Mouse (Mus musculus) urinary bladder, adult 2 months (tissue): ENCODE data around the gene Retreg3. TPM values are rescaled to one million over a fixed set of nuclear protein-coding genes. Genes with fewer than 3 reads are reported as not detected.
A peak's percentile ranks its signal among the peaks of the same experiment; 100 is the strongest.
"Not testable (repeated sequence)": the region's sequence is repeated elsewhere in the genome, so short reads cannot be mapped to it uniquely, and the experiment has no call there.

Experiments
- DNase-seq: peaks from one replicate; pipeline ENCODE4 v3.0.0; 2022; ENCODE audit warnings: low spot score
- polyA plus RNA-seq: library from polyadenylated mRNA; depleted of rRNA; stranded (reverse); fragments of >200 nt; gene quantifications from 2 replicates; pipeline ENCODE4 v1.2.3, GENCODE M21; 2012

Retreg3 gene
- polyA plus RNA-seq, 1 experiment: 66.2 TPM

DNA sequence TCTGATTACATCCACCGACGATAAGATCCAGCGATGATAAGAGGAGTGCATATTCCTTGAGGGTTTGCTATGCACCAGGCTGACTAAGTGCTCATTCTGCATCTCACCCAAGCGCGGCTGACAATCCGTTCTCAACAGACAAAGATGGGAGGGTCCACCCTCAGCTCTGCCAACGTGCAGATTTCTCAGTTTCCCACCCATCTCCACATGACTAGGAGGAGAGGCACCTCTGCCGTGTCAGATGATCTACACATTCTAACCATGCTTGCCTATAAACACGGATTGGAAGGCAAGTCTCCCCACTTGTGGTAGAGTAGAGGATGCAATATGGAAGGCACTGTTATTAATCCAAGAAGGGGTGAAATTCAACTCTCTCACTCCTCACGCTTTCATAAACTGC, 29.1 kb upstream of the Retreg3 start:
- DNase-seq: no peak

DNA sequence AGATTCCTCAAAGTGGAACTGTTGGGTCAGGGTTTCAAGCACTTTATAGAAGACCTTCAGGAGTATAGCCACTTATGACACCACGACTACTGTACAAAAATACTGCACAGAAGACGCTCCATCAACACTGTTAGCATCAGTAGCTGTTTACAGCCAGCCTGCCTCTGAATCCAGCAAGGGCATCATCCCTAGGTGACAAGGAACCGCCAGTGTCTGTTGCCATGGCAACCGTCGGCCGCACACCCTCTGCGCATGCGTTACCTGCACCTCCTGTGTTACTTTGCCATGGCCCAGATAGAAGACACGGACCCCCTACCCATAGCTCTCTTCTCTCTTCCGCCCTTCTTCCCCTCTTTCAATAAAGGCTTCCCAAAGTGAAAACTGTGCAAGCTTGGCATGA, 26.7 kb upstream of the Retreg3 start:
- DNase-seq: no peak

DNA sequence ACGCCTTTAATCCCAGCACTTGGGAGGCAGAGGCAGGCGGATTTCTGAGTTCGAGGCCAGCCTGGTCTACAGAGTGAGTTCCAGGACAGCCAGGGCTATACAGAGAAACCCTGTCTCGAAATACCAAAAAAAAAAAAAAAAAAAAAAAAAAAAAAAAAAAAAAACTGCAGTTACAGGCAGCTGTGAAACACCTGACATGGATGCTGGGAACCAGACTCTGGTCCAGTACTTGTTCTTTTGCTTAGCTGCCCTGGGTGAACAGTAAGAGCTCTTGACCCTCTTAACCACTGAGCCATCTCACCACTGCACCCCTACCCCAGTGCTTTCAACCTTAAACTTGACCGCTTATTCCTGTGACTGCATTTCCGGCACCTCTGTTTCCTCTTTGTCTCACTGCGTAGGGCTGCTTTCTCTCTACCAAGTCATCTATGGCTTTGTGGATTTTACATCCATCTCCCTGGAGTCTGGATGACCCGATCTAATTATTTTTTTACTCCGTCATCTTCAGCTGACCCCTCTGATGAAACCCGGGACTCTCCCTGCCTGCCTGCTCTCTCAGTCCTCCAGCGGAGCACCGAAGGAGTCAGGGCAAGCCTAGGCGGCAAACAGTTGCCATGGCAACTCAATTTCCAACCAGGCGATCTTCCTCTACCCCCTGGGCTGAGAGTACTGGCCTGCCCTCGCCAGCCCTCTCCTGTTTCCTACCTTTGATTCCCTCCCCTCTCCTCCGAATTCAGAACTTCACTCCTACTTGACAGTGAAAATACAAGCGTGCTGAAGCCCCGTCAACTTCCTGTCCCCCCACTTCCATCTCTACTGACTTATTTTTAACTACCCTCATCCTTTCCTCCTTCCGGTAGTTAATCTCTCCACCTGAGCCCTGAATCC, 23.9 kb upstream of the Retreg3 start:
- no peak for DNase-seq

DNA sequence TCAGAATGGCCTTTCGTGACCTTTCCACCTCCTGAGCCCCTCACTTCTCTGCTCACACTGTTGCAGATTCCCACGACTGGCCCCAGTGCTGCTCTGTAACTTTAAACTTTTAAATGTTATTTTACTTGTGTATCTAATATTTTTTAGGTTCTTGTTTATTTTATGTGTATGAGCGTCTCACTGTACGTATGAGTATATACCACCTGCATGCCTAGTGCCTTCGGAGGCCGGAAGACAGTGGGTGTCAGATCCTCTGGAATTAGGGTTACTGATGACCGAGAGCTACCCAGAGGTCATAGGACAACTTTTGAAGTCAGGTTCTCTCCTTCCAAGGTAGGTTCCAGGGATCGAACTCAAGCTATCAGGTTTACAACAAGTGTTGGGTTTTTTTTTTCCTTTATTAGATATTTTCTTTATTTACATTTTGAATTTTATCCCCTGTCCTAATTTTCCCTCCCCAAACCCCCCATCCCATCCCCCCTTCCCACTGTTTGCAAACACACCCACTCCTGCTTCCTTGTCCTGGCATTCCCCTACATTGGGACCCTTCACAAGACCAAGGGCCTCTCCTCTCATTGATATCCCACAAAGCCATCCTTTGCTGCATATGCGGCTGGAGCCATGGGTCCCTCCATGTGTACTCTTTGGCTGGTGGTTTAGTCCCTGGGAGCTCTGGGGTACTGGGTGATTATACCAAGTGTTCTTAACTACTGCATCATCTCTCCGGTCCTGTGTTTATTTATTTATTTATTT, 22.7 kb upstream of the Retreg3 start:
- no peak for DNase-seq

DNA sequence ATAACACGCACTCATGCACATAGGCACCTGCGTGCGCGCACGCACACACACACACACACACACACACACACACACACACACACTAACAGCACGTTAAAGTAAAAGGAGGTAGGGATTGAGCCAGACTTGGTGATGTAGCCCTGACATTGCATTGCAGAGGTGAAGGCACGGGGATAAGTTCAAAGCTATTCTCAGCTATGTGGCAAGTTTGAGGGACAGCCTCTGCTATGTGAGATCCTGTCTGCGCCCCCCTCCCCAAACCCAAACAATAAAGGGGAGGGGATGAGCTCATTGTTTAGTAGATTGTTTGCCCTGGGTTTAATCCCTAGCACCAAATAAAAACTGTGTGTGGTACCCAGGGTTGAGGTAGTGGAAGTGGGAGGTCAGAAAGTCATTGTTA, 21.4 kb upstream of the Retreg3 start:
- no peak for DNase-seq

DNA sequence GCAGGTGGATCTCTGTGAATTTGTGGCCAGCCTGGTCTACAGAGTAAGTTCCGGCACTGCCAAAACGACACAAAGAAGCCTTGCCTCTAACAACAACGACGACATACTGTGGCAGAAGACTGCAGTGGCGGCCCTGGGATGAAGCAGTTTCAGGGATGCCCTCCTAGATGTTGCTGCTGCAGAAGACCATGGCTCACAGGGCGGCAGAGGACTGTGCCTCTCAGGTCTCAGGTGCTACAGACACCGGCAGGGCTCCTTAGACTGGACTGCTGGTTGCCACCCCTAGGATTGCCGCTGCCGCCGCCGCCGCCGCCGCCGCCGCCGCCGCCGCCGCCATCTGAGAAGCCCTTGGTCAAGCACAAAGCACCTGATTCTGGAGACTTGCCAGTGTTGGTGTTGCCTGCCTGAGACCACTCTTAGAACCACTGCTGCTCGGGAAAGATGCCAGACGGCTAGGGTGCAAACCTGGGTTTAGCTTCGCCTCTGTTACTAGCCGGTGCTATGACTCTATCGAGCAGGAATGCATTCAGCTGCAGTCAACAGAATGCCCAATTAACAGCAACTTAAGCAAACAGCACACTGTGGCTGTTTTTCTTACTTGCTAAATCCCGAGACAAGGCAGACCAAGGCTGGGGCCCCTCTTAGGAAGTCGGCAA, 20.6 kb upstream of the Retreg3 start:
- DNase-seq: no peak

DNA sequence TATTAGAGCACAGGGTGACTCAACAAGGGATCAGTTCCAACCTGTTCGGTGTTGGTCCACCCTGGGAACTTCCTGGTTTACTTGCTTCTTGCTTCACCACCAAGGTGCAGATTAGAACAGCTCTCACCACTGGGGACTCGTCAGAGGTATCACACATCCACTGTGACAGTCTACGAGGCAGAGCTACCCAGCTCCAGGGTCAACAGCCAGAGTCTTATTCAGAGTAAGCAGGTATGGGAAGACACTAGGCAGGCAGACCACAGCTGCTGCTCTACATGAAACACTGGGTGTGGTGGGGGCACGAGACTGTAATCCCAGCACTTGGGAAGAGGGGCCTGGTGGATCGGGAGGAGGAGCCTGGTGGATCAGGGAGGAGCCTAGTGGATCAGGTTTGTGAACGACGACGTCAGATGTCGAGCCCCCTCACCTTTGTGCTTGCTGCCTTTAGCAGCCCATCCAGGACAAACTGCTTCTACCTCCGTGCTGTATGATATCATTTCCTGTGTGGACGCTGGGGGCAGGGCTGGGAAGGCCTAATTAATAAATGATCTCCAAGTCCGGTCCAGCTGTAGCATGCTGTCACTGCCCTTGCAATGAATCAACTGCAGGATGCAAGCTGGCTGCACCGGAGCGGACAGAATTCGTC, 19.0 kb upstream of the Retreg3 start:
- DNase-seq: peak; percentile 42

DNA sequence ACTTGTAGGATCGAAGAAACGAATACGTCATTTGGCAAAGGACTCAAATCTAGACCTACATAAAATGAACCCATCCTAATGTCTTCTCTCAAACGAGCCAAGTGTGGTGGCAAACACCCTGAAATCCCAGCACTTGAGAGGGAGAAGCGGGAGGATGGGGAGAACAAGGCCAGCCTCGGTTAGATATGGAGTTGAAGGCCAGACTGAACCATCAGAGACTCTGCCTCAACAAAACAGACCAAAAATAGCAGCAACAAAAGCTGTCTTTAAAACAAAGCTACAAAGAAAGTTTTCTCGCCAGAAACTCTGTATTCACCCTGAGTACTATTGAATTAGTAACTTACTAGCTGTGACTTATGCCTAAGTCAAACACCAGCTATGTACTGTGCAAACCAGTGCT, 17.3 kb upstream of the Retreg3 start:
- no peak for DNase-seq

DNA sequence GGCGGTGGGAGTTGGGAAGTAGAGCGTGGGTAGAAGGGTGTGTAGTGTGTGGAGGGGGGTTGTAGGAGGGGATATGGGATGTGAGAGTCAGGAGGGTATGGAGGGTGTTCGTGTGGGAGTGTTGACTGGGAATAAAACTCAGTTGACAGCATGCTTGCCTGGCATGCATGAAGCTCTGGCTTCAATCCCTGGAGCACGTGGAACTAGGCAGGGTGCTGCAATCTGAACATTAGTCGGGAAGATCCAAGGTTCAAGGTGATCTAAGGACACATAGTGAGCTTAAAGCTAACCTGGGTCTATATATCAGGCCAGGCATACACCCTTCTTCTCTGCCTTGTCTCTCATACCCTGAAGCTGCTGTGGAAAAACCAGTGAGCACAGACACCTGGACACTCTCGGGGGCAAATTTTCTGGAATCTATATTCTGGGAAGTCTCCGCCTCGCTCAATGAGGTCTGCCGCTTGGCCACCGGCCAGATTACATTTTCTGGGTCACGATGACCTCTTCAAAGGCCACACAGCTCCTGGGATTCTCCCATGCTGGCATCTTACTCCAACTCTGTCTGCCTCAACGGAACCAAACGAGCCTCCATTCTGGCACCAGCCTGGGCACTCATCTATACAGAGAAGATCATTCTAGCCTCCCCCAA, 14.6 kb upstream of the Retreg3 start:
- no peak for DNase-seq

DNA sequence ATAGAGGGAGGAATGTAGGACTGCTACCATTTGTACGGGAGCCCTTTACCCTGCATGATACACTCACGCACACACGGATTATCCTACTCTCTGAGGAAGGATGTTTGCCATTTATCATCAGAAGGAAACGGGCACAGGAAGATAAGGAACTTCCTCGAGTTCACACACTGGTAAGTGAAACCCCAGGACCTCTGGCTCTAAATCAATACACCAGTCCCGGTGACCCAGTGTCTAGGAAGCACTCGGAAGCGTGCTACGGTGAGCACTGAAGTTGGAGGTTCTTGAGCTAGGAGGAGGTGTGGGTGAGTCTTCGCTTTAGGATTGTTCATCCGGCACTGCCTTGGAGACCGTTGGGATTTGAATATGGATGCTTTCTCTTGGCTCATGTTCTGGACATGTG, 13.3 kb upstream of the Retreg3 start:
- DNase-seq: no peak

DNA sequence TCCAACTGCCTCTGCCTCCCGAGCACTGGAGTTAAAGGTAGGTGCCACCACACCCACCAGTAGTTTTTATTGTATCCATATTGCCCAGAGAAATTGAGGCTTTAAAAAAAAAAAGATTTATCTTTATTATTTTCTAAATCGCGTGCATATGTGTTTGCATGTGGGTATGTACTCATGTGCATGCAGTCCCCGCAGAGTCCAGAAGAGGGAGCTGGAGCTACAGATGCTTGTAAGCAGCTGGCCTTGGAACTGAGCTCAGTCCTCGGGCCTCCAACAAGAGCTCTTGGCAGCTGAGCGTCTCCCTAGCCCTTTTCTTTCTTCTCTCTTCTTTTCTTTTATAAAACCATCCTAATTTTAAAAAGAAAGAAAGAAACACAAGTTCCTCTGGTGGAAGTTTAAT, 12.0 kb upstream of the Retreg3 start:
- DNase-seq: no peak

DNA sequence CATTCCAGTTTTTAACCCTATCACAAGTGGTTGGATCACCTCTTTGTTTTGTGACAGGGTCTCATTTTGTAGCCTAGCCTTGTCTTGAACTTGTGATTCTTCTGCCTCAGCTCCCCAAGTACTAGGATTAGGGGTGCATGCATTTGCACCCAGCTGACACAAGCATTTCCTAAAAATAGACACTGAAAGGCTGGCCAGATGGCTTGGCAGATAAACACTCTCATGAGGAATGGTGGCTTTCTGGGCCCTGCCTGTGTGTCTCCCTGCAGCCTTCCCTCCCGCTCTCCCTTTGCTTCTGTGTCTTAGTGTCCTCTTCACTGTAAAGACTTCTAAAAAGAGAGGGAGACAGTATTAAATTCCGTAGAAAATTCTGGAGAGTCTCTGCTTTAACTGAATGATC, 11.5 kb upstream of the Retreg3 start:
- no peak for DNase-seq

DNA sequence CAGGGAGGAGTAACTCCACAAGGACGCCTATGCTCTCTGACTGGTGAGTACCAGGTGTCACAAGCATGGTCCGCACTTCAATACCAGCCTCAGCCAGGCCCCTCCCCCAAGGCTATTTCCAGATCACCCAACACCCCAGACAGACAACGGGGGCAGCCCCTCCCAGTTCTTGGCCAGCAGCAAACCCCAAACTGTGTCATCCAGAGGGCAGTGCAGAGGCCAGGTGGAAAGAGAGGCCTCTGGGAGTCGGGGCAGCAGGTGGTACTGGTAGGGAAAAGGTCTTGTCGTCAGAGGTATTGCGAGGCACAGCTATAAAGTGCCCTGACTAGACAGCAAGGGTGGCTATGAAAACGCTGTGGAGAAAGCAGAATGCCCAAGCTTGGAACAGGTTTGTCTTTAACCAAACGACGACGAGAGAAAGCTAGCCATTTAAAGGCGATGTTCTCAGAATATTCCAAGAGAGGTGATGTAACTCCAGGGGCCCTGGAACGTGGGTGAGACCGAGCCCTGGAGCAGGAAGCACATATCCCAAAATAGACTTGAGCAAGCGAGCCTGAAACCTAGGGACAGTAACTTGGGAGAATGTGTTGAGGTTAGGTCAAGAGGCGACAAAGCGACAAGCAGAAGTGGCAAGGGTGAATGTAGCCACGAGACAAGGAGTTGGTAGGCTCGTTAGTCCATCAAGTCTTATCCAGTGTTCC, 10.5 kb upstream of the Retreg3 start:
- no peak for DNase-seq

DNA sequence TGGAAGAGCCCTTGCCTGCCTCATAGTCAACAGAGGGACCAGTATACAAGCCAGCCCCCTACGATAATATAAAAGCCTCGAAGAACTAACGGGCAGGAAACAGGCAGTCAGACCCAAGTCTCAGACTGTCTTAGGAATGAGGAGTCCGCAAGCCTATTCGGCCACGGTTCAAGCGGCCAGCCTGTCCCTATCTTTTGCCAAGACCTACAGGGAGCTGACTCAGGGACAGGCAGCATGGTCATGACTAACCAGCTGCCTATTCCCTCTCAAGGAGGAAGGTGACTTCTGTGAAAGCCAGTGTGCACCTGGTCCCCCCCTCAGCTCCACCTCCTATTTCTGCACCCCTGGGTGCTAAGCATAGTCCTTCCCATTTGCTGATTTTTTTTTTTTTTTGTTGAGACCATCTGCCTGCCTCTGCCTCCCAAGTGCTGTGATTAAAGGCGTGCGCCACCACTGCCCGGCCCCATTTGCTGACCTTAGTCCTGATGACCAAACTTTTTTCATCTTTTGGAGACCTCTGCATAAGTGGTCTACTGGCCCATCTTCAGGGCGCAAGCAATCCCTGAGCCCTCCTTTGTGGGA, 9.4 kb upstream of the Retreg3 start:
- DNase-seq: no peak

DNA sequence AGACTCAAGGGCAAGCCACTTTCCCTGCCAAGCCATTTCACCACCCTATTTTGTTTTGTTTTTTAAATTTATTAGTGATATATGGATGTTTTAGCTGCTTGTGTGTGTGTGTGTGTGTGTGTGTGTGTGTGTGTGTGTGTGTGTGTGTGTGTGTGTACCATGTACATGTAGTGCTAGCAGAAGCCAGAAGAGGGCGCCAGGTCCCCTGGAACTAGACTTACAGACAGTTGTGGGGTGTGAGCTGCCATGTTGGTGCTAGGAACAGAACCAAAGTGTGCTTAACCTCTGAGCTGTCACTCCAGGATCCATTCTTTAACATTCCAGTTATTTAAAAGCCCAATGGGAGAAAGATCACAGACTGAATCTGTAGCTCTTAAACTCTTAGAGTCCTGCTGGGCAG, 7.4 kb upstream of the Retreg3 start:
- DNase-seq: no peak

DNA sequence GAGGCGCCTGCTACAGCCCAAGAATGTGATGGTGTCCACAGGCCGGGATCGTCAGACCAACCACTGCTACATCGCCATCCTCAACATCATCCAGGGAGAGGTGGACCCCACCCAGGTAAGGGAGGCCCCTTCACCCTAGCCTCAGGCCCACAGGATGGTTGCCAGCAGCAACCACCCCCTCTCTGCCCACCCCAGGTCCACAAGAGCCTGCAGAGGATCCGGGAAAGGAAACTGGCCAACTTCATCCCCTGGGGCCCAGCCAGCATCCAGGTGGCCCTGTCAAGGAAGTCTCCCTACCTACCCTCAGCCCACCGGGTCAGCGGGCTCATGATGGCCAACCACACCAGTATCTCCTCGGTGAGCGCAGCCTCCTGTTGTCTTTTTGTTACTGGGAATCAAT, 5.3 kb upstream of the Retreg3 start:
- DNase-seq: not testable (repeated sequence)

DNA sequence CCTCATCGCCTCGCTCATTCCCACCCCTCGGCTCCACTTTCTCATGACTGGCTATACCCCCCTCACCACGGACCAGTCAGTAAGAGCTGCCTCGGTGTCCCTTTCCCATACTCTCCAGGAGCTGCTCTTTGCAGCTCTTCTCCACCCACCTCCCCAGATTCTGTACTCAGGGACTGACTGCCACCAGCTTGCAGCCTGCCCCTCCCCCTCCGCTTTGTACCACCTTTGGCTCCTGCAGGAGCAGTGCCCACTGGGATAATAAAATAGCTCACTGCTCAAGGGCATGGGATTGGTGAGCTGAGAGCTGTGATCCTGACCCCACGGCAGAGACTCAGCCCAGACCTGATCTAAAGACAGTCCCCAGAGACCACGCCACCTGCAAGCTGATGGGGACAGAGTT, 4.8 kb upstream of the Retreg3 start:
- DNase-seq: not testable (repeated sequence)

DNA sequence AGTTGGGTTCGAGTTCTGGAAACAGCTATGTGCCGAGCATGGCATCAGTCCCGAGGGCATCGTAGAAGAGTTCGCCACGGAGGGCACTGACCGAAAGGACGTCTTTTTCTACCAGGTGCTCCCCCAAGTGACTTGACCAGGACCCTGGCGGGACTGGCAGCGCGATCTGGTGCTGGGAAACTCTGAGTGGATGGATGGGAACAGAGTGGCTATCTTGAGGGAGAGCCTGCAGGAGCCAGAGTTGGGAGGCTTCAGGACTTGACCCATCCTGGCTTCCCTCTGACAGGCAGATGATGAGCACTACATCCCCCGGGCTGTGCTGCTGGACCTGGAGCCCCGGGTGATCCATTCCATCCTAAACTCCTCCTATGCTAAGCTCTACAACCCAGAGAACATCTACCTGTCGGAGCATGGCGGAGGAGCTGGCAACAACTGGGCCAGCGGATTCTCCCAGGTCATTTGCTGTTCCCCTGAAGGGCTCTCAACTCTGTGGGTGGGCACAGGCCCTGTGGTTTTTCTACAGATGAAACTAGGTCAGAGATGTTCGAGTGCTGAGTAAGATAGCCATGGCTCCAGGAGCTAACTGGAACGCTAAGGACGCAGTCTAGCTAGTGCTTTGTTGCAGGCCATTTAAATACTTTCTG, 974 bp upstream of the Retreg3 start:
- no peak for DNase-seq

DNA sequence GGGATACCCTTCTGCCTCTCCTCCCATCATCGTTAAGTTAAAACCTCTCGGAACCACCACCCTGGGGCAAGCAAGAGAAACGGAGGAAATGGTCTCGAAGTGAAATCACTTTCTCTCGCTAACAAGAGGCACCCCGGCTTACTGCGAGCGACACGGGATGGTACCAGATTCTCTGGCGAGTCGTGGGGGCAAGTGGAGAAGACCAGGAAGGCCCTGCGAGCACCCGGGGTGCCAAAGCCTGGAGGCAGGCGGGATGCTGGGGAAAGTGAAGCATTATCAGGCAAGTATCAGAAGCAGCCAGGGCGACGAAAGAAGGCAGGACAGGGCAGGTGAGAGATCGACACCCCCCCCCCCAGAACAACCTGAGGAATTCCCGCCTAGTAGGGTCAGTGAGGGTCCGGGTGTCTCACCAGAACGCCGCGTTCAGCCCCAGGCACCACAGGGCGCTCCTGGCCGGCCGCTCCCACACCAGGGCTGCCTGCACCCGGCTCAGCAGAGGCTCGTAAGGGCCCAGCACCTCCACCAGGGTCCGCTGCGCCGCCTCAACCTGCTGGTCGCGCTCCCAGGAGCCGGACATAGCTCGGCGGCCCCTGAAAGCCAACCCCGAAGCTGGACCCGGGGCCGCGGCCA, 447 bp downstream of the Retreg3 start:
- no peak for DNase-seq

DNA sequence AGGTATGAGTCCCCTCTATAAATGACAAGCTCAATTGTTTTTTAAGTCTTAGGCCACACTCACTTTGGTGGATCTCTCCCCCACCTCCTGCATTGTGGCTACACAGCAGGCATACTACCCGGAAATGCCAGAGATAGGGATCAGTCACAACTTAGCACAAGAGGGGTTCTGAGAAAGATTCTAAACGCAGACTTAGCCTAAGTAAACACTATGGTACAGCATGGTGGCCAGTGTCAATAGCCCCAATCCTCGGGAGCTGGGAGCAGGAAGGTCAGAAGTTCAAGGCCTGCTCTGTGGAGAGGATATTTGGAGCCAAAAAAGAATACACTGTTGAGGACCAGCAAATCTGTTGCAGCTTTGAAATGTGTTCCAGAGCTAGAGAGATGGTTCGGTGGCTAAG, 1.6 kb downstream of the Retreg3 start:
- DNase-seq: no peak
